Comparison of ENCODE assay signal across 8 mouse cellular contexts in the genomic region with DNA sequence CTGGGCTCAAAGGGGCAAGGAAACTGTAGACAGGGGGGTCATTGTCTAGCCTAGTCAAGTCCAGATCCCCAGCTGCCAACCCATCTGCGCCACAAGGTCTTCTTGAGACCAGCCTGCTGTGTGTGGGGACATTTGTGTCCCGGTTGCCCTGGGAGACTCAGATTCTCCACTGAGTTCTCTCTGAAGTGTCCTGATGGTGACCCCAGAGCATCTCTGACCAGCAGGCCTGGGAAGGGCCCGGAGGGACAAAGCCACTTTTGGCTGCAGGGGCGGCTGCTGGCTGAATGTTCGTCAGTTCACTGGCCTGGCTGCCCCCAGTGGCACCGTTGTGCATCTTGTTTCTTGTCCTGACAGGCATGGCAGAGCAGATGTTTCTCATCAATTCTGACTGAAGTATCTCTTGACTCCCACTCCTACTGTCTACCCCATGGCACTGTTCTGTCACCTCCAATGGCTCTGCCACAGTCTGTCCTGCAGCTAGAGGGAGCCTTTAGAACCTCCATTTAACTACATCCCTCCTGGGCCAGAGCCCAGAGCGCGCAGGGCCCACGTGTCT. TPM values are rescaled to one million over a fixed set of nuclear protein-coding genes. Genes with fewer than 3 reads are reported as not detected.
DNase-seq lines count a peak whose midpoint lies in the region; TF ChIP-seq lines count a peak whose summit lies in the region.

No protein-coding gene starts in this region.

- H3K4me3 ChIP-seq in layer of hippocampus, adult 2 months = no peak overlapping the region
- H3K4me3 ChIP-seq in E14TG2a.4 (replicated peaks; ENCODE audit: low read length) = peak overlapping the region; percentile 29

- H3K9me3 ChIP-seq in E14TG2a.4 (ENCODE audit: low read length) = no peaks in the 10 kb centered on the region

- DNase-seq in cerebellum, postnatal 25 days = peak; percentile 19 to 34
- no peak for DNase-seq in cerebellum, adult 8-10 months
- DNase-seq in layer of hippocampus, adult 2 months (ENCODE audit: low spot score in 2 of 2) = no peak
- DNase-seq in layer of hippocampus, postnatal 25 days (ENCODE audit: extremely low spot score in 1 of 2, low spot score in 1 of 2) = no peak
- DNase-seq in heart, postnatal 14 days = peak; percentile 33 to 43
- DNase-seq in spleen, postnatal 14 days (ENCODE audit: low spot score in 2 of 2) = no peak
- DNase-seq in thymus, postnatal 4 days = no peak

- H3K36me3 ChIP-seq in E14TG2a.4 (ENCODE audit: insufficient read depth, low read length) = peaks cover 82% of the 10 kb centered on the region

- intact Hi-C loops in heart, postnatal 14 days (cut with DNase I) = no loop called here

- H3K27ac ChIP-seq in layer of hippocampus, adult 2 months = no peak overlapping the region

- no peaks in the 10 kb centered on the region for H3K27me3 ChIP-seq in E14TG2a.4 (ENCODE audit: insufficient read depth, low read length)

- peaks cover 89% of the 10 kb centered on the region for H3K4me1 ChIP-seq in E14TG2a.4 (replicated peaks; ENCODE audit: low read depth, low read length)

- TF ChIP-seq CTCF in layer of hippocampus, adult 2 months (conservative IDR thresholded peaks at IDR 0.05) = peak; percentile 68
- TF ChIP-seq CTCF in E14TG2a.4 (conservative IDR thresholded peaks at IDR 0.05; ENCODE audit: low read length) = no peak

RNA-seq across cellular contexts. Expression of a gene that starts 9.5 kb away (rescaled TPM):
- total RNA-seq in layer of hippocampus, adult 2 months (2021) = 10 to 100 TPM; 49.8 to 50.3 TPM
- total RNA-seq in layer of hippocampus, postnatal 25 days (2021) = 10 to 100 TPM; 32.1 to 35.7 TPM
- total RNA-seq in heart, postnatal 14 days (2021) = 1 to 10 TPM; 3.6 to 7.8 TPM

RNA-seq across cellular contexts. Expression of a gene that starts 53.3 kb away (rescaled TPM):
- total RNA-seq in layer of hippocampus, adult 2 months (2021) = 10 to 100 TPM; 27.4 to 29.3 TPM
- total RNA-seq in layer of hippocampus, postnatal 25 days (2021) = 10 to 100 TPM; 28.9 to 33.6 TPM
- 10 to 100 TPM; 42.2 to 43.4 TPM for total RNA-seq in heart, postnatal 14 days (2021)

Comparison
In these comparisons a context has a peak if more than half of its experiments do, and no peak if none do; other contexts are left out.
1. DNase-seq: peak in cerebellum, postnatal 25 days (2 of 2) and heart, postnatal 14 days (2 of 2); none in cerebellum, adult 8-10 months (single experiment), layer of hippocampus, adult 2 months (0 of 2), layer of hippocampus, postnatal 25 days (0 of 2), spleen, postnatal 14 days (0 of 2) and thymus, postnatal 4 days (single experiment).